Mouse (Mus musculus) forebrain, embryonic 10.5 days (tissue): ENCODE measurements around the gene Hormad1. TPM values are rescaled to one million over a fixed set of nuclear protein-coding genes. Genes with fewer than 3 reads are reported as not detected.
A peak's percentile ranks its signal among the peaks of the same experiment; 100 is the strongest.
"Not testable (repeated sequence)": the region's sequence is repeated elsewhere in the genome, so short reads cannot be mapped to it uniquely, and the experiment has no call there.

Source experiments
- DNase-seq: peaks from one replicate; pipeline ENCODE4 v3.0.0-alpha.2; 2017; ENCODE audit warnings: low spot score; ENCODE audit errors: extremely low spot score
- H3K27ac ChIP-seq: fragments of 300-500 bp; sonication (generic); 2 replicates; pipeline ENCODE4 v1.5.1; 2016; ENCODE audit warnings: mild to moderate bottlenecking
- H3K27me3 ChIP-seq: fragments of 300-500 bp; sonication (generic); 2 replicates; pipeline ENCODE4 v1.6.1; 2016; ENCODE audit warnings: mild to moderate bottlenecking; ENCODE audit not compliant: poor library complexity, severe bottlenecking
- H3K36me3 ChIP-seq: fragments of 300-500 bp; sonication (generic); replicated peaks from 2 replicates; pipeline ENCODE4 v1.6.1; 2016; ENCODE audit warnings: mild to moderate bottlenecking, moderate library complexity
- H3K4me1 ChIP-seq: fragments of 300-500 bp; sonication (generic); 2 replicates; pipeline ENCODE4 v1.6.1; 2016
- H3K4me3 ChIP-seq: fragments of 300-500 bp; sonication (generic); 2 replicates; pipeline ENCODE4 v1.5.1; 2016; ENCODE audit warnings: mild to moderate bottlenecking, moderate library complexity
- H3K9me3 ChIP-seq: fragments of 300-500 bp; sonication (generic); 2 replicates; pipeline ENCODE4 v1.6.1; 2016; ENCODE audit warnings: mild to moderate bottlenecking, moderate library complexity
- WGBS: fragments of 180-500 bp; shearing (Covaris S2); methylation state at CpG from one replicate; pipeline ENCODE4 v1.1.7; 2016; 5-methylcytosine and 5-hydroxymethylcytosine counted together
- polyA plus RNA-seq: library from polyadenylated mRNA; unstranded; fragments of >200 nt; fragmentation: Nextera tagmentation; extraction: Ambion mirVana; gene quantifications from 2 replicates; pipeline ENCODE4 v1.2.1, GENCODE M21; 2016

Hormad1 gene
- polyA plus RNA-seq, 1 experiment from 2014 or later, result not detected

DNA sequence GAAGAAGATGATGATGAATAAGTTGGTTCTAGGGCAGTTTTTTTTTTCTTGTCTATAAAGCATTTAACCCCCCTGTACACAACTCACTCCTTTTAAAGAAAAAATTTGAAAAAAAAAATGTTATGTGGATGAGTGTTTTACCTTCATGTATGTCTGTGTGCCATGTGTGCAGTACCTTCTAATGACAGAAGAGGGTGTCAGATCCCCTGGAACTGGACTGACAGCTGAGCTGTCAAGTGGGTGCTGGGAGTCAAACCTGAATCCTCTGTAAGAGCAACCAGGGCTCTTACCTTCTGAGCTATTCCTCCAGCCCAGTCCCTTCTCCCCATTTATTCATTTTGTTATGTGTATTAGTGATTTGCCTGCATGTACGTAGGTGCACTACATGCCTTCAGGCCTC, 28.5 kb upstream of the Hormad1 start:
- H3K36me3 ChIP-seq, result no peaks in the 10 kb centered on the region
- no peaks in the 10 kb centered on the region for H3K9me3 ChIP-seq
- DNase-seq, result no peak
- no peaks in the 10 kb centered on the region for H3K4me1 ChIP-seq
- H3K27ac ChIP-seq, result no peak overlapping the region
- 97% methylated on average over 1 of the region's 1 CpGs for WGBS
- H3K27me3 ChIP-seq, result no peaks in the 10 kb centered on the region
- no peak overlapping the region for H3K4me3 ChIP-seq

DNA sequence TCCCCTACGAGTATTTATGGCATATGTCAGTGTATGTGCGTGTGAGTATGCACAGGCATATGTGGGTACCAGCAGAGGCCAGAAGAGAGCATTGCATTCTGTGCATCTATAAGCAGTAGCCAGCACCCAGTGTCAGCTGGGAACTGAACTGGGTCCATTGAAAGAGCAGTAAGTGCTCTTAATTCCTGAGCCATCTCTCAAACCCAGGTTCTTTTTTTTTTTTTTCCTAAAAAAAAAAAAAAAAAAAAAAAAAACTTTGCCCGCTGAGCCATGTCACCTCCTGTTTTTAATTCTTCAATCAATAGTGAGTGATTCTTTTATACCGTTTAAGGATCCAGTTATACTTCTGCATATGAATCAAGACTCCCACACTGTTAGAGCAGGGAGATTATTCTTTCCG, 26.1 kb upstream of the Hormad1 start:
- 89% methylated on average over 5 of the region's 5 CpGs for WGBS
- Histone ChIP-seq H3K27me3 (no peaks in the 10 kb centered on the region), H3K27ac (no peak overlapping the region), H3K9me3 (no peaks in the 10 kb centered on the region), H3K36me3 (no peaks in the 10 kb centered on the region), H3K4me1 (no peaks in the 10 kb centered on the region), H3K4me3 (no peak overlapping the region)
- no peak for DNase-seq

DNA sequence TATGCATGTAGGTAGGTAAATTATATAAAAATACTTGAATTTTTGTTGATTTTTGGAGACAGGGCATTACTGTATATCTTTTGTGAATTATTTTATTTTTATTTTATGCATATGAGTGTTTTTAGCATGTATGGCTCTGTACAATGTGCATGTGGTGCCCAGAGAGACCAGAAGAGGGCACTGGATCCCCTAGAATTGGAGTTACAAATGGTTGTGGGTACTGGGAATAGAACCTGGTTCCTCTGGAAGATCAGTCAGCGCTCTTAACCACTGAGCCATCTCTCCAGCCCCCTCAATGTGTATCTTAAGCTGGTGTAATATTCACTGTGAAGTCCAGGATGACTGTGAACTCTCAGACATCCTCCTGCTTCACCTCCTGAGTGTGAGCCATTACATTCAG, 24.6 kb upstream of the Hormad1 start:
- Histone ChIP-seq H3K4me3 (no peak overlapping the region), H3K27me3 (no peaks in the 10 kb centered on the region), H3K36me3 (no peaks in the 10 kb centered on the region), H3K27ac (no peak overlapping the region), H3K4me1 (no peaks in the 10 kb centered on the region), H3K9me3 (no peaks in the 10 kb centered on the region)
- WGBS, result 89% methylated on average over 1 of the region's 1 CpGs
- no peak for DNase-seq

DNA sequence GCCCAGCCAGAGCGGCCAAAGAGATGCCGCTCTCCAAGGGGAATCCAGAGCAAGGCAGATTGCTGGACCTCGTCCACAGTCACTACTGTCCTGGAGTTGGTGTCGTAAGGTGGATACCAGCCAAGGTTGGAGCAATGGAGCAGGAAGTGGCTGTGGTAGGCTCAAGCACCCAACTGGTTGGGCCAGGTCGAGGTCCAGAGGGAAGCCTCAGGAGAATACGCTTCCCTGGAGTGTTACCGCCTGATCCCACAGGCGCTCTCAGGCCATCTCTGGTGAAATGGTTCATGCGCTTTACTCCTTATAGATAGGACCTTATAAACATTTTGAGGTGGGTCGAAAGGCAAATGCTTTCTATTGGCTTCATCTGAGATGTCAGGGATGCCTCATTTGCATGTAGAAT, 20.5 kb upstream of the Hormad1 start:
- no peak overlapping the region for H3K4me3 ChIP-seq
- no peak overlapping the region for H3K27ac ChIP-seq
- no peak for DNase-seq
- 91% methylated on average over 10 of the region's 10 CpGs for WGBS
- no peaks in the 10 kb centered on the region for H3K9me3 ChIP-seq
- H3K36me3 ChIP-seq, result no peaks in the 10 kb centered on the region
- H3K27me3 ChIP-seq, result no peaks in the 10 kb centered on the region
- H3K4me1 ChIP-seq, result no peaks in the 10 kb centered on the region

DNA sequence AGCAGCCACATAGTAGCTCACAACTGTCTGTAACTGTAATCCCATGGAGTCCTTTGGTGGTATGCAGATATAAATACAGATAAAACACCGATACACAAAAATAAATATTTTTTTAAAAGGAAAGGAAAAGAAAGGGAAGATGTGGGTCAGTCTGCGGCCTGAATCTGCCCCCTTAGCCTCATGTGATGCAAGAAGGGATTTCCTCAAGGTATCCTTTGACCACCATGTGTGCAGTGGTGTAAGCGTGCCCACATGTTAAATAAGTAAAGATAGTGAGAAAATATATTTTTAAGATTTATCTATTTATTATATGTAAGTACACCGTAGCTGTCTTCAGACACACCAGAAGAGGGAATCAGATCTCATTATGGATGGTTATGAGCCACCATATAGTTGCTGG, 19.6 kb upstream of the Hormad1 start:
- no peak overlapping the region for H3K4me3 ChIP-seq
- no peaks in the 10 kb centered on the region for H3K36me3 ChIP-seq
- H3K9me3 ChIP-seq, result no peaks in the 10 kb centered on the region
- no peaks in the 10 kb centered on the region for H3K4me1 ChIP-seq
- 89% methylated on average over 4 of the region's 4 CpGs for WGBS
- H3K27me3 ChIP-seq, result no peaks in the 10 kb centered on the region
- H3K27ac ChIP-seq, result no peak overlapping the region
- DNase-seq, result no peak

DNA sequence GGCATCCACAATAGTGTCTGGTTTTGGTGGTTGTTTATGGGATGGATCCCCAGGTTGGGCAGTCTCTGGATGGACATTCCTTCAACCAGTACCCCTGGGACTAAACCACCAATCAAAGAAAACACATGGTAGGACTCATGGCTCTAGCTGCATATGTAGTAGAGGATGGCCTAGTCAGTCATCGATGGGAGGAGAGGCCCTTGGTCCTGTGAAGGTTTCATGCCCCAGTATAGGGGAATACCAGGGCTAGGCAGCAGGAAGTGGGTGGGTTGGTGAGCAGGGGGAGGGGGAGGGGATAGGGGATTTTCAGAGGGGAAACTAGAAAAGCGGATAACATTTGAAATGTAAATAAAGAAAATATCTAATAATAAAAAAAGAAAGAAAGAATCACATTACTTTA, 18.3 kb upstream of the Hormad1 start:
- DNase-seq, H3K27me3 ChIP-seq, H3K36me3 ChIP-seq, H3K4me1 ChIP-seq, H3K4me3 ChIP-seq, H3K9me3 ChIP-seq, H3K27ac ChIP-seq: not testable (repeated sequence)
- 96% methylated on average over 2 of the region's 2 CpGs for WGBS

DNA sequence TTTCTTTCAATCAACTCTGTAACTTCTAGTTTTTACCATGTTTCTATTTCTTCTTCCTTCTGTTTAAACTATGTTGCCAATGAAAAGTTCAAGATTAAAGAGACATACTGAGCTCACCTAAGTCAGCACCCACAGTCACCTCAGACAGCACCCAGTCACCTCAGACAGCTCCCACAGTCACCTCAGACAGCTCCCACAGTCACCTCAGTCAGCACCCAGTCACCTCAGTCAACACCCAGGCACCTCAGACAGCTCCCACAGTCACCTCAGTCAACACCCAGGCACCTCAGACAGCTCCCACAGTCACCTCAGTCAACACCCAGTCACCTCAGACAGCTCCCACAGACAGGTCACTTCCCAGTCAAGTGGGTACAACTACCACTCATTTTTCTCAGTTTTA, 17.3 kb upstream of the Hormad1 start:
- no peak for DNase-seq
- Histone ChIP-seq H3K27me3 (no peaks in the 10 kb centered on the region), H3K4me3 (no peak overlapping the region), H3K9me3 (no peaks in the 10 kb centered on the region), H3K27ac (no peak overlapping the region), H3K4me1 (no peaks in the 10 kb centered on the region), H3K36me3 (no peaks in the 10 kb centered on the region)

DNA sequence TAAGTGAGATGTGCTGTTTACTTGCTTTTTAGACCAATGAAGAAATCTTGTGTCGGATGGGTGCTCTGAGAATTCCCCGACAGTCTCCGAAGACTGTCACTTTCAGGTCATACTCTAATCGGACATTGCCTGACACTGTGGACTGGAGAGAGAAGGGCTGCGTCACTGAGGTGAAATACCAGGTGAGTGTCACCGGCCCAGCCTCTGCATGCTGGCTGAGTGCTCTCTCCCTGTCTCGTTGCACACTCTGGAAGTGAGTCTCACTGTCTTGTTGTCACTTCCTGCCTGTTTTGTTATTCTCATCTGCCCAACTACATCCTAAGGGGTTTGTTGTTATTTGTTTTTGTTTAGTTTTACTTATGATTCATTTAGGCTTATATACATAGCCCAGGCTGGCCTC, 16.5 kb upstream of the Hormad1 start:
- H3K36me3 ChIP-seq, result no peaks in the 10 kb centered on the region
- WGBS, result 75% methylated on average over 7 of the region's 7 CpGs
- H3K4me1 ChIP-seq, result no peaks in the 10 kb centered on the region
- no peaks in the 10 kb centered on the region for H3K27me3 ChIP-seq
- no peak overlapping the region for H3K27ac ChIP-seq
- no peak for DNase-seq
- no peak overlapping the region for H3K4me3 ChIP-seq
- no peaks in the 10 kb centered on the region for H3K9me3 ChIP-seq

DNA sequence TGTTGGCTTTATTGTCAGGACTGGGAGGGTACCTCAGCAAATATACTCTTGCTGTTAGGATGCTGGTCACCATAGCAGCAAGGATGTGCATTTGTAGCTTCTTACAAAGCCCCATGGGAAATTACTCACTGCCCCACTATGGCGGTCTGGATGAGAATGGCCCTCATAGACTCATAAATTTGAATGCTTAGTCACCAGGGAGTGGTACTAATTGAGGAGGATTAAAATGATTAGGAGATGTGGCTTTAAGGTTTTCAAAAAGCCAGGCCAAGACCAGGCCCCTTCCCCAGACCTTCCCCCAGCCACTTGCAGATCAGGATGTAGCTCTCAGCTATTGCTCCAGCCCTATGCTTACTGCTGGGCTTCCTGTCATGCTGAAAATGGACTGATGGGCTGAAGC, 9.3 kb upstream of the Hormad1 start:
- H3K4me1 ChIP-seq, result no peaks in the 10 kb centered on the region
- H3K4me3 ChIP-seq, result no peak overlapping the region
- WGBS, result 74% methylated on average over 1 of the region's 1 CpGs
- H3K36me3 ChIP-seq, result no peaks in the 10 kb centered on the region
- no peaks in the 10 kb centered on the region for H3K9me3 ChIP-seq
- DNase-seq, result no peak
- H3K27ac ChIP-seq, result no peak overlapping the region
- no peaks in the 10 kb centered on the region for H3K27me3 ChIP-seq

DNA sequence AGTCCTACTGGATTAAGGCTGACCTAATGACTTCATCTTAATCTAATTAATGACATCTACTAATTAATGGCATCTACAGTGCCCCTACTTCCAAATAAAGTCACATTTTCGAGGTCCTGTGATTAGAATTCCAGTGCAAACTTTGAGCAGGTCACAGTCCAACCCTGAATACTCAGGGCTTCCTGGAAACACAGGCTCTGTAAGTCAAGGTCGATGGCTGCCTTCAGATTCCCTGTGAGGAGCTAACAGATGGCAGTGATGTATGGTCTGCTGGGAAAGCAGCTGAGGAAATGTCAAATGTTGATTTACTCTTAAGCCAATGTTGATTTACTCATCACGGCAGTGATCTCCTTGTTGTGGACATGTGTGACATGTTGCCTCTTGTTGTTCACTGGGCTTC, 5.5 kb upstream of the Hormad1 start:
- Histone ChIP-seq H3K36me3 (no peaks in the 10 kb centered on the region), H3K9me3 (no peaks in the 10 kb centered on the region), H3K4me3 (no peak overlapping the region), H3K27me3 (no peaks in the 10 kb centered on the region), H3K27ac (no peak overlapping the region), H3K4me1 (no peaks in the 10 kb centered on the region)
- DNase-seq, result no peak
- 75% methylated on average over 3 of the region's 3 CpGs for WGBS

DNA sequence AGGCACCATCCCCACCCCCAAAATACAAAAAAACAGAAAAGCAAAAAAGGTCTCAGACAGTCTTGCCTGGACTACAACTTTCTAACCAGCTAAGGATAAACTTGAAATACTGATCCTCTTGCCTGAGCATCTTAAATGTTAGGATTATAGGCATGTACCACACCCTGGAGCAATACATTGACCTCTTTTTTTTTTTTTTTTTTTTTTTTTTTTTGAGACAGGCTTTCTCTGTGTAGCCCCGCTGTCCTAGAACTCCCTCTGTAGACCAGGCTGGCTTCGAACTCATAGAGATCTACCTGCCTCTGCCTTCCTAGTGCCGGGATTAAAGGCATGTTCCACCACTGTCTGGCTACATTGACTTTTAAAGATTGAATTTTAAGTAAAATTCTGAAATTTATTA, 1.3 kb downstream of the Hormad1 start:
- H3K27ac ChIP-seq, result no peak overlapping the region
- no peaks in the 10 kb centered on the region for H3K27me3 ChIP-seq
- no peaks in the 10 kb centered on the region for H3K36me3 ChIP-seq
- DNase-seq, result no peak
- 92% methylated on average over 3 of the region's 3 CpGs for WGBS
- 0 out of 2 replicates have a peak, but pooled peaks cover 3% of the 10 kb centered on the region for H3K9me3 ChIP-seq
- H3K4me3 ChIP-seq, result no peak overlapping the region
- H3K4me1 ChIP-seq, result no peaks in the 10 kb centered on the region

DNA sequence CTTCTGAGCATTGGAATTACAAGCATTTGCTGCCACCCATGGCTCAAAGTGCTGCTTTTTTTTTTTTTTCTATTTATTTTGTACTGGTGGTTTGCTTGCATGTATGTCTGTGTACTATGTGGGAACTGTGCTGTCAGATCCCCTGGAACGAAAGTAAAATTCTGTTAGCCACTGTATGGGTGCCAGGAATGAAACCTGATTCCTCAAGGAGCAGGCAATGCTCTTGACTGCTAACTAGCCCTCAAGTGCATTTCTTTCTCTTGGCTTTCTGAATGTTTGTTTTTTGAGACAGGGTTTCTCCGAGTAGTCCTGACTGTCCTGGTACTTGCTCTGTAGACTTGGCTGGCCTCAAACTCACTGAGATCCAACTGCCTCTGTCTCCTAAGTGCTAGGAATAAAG, 2.3 kb downstream of the Hormad1 start:
- H3K27ac ChIP-seq, result no peak overlapping the region
- H3K36me3 ChIP-seq, result no peaks in the 10 kb centered on the region
- no peaks in the 10 kb centered on the region for H3K27me3 ChIP-seq
- WGBS, result 80% methylated on average over 2 of the region's 2 CpGs
- H3K4me1 ChIP-seq, result no peaks in the 10 kb centered on the region
- H3K4me3 ChIP-seq, result no peak overlapping the region
- 0 out of 2 replicates have a peak, but pooled peaks cover 3% of the 10 kb centered on the region for H3K9me3 ChIP-seq
- no peak for DNase-seq

DNA sequence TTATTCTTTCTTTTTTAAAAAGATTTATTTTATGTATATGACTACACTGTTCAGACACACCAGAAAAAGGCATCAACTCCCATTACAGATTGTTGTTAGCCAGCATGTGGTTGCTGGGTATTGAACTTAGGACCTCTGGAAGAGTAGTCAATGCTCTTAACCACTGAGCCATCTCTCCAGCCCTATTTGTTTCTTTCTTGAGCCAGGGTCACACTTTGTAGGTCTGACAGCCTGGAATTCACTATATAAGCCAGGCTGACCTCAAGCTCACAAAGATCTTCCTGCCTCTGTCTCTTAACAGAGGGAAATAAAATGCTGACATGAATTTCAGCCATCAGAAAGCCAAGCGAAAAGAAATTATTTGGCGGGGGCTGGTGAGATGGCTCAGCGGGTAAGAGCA, 10.1 kb downstream of the Hormad1 start:
- Histone ChIP-seq H3K4me3 (no peak overlapping the region), H3K36me3 (no peaks in the 10 kb centered on the region), H3K4me1 (no peaks in the 10 kb centered on the region), H3K9me3 (no peaks in the 10 kb centered on the region), H3K27ac (no peak overlapping the region), H3K27me3 (no peaks in the 10 kb centered on the region)
- WGBS, result 87% methylated on average over 3 of the region's 3 CpGs
- no peak for DNase-seq

DNA sequence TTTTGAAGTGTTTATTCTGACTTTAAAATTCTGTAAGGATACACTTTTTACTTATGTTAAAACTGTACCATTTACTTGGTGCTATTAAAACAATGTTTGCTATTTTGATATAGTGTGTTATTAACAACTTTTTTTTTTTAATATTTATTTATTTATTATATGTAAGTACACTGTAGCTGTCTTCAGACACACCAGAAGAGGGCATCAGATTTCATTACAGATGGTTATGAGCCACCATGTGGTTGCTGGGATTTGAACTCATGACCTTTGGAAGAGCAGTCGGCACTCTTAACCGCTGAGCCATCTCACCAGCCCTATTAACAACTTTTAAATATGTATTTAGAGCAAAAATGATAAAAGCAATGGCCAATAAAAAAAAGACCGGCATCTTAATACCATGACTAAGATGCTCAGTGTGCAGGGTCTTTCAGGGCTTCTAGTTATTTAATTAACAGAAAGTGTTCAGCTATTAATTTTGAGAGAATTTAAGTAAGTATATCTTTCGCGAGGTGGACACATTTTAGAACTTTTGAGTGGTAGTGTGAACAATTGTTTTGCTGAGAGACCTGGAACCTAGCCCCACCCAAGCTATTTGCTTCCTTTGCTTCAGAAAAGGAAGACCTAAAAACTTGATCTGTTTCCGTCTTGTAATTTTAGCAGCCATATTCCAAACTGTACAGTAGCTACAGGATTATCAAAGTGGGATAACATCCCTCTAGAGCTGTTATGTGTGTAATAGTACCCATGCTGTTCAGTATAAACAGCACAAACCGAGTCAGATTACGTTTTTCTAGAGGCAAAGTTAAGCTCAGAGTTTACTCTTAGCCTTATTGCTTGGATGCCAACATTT, 28.5 kb downstream of the Hormad1 start:
- no peak for DNase-seq
- Histone ChIP-seq H3K27ac (peak overlapping the region; percentile 82), H3K36me3 (peaks cover 23% of the 10 kb centered on the region), H3K9me3 (no peaks in the 10 kb centered on the region), H3K27me3 (no peaks in the 10 kb centered on the region), H3K4me1 (peaks cover 14% of the 10 kb centered on the region), H3K4me3 (peak overlapping the region; percentile 76)
- WGBS, result 53% methylated on average over 8 of the region's 8 CpGs
